In genomic region chr4:115830491-115830890, GRCm38 (mm10) we compare ENCODE assay signal across 18 mouse cellular contexts. TPM values are rescaled to one million over a fixed set of nuclear protein-coding genes. Genes with fewer than 3 reads are reported as not detected.
DNase-seq lines count a peak whose midpoint lies in the region; ATAC-seq and TF ChIP-seq lines count a peak whose summit lies in the region.
"Had no signal": no experiment of that assay in that cellular context is flagged by ENCODE, and none has a peak within 500 bp of the region (broad histone marks: within the 10 kb centered on the region; RNA-seq: fewer than 3 reads in every experiment).

No protein-coding gene starts in this region.

- DNase-seq in heart, adult 8-10 months (ENCODE audit: low spot score): peak; percentile 44
- peak; percentile 17 for DNase-seq in liver, adult 2 months (ENCODE audit: extremely low read depth, low read depth, low spot score)
- no peak for DNase-seq in liver
- no peak for DNase-seq in urinary bladder, adult 2 months (ENCODE audit: low spot score)
- no peak for DNase-seq in thymus, postnatal 14 days
- DNase-seq: cerebellum, adult 9-10 months; embryo, embryonic 11 days; gastrocnemius, postnatal 25 days; right cerebral cortex, postnatal 4 days had no signal

- TF ChIP-seq CTCF in liver, adult 2 months (IDR thresholded peaks at IDR 0.05; ENCODE audit: low read depth, low read length): 0 out of 2 replicates have a peak, but pooled peaks have one; percentile 6

- no peak overlapping the region for H3K27ac ChIP-seq in heart, embryonic 12.5 days (ENCODE audit: poor library complexity, severe bottlenecking)
- peak overlapping the region; percentile 23 for H3K27ac ChIP-seq in liver, adult 2 months (replicated peaks; ENCODE audit: insufficient read depth, low read depth, low read length)
- H3K27ac ChIP-seq in brown adipose tissue, adult 24 weeks (replicated peaks; ENCODE audit: low read depth, low read length): peak overlapping the region; percentile 42
- H3K27ac ChIP-seq in liver, embryonic 16.5 days (ENCODE audit: low read length): peak overlapping the region; percentile 33; the same call in 1 of the 2 replicates
- H3K27ac ChIP-seq: hindbrain, embryonic 12.5 days; kidney, postnatal 0 days; midbrain, embryonic 10.5 days had no signal

- H3K9me3 ChIP-seq in heart, embryonic 12.5 days (replicated peaks): no peaks in the 10 kb centered on the region
- H3K9me3 ChIP-seq in liver, embryonic 16.5 days (replicated peaks; ENCODE audit: control insufficient read depth, low read length): no peaks in the 10 kb centered on the region
- H3K9me3 ChIP-seq: hindbrain, embryonic 12.5 days; midbrain, embryonic 10.5 days had no signal

- H3K79me2 ChIP-seq in liver, adult 2 months (ENCODE audit: control insufficient read depth, insufficient read depth, low read length): peaks cover 4% of the 10 kb centered on the region; the same call in 1 of the 2 replicates

- ATAC-seq in heart, embryonic 12.5 days (ENCODE audit: insufficient number of reproducible peaks, low FRiP score): no peak
- ATAC-seq in liver, embryonic 16.5 days (ENCODE audit: low read depth): no peak
- ATAC-seq: forebrain, embryonic 16.5 days had no signal

- H3K4me2 ChIP-seq in heart, embryonic 12.5 days: no peak overlapping the region
- no peak overlapping the region for H3K4me2 ChIP-seq in liver, embryonic 16.5 days (ENCODE audit: low read depth, low read length)
- H3K4me2 ChIP-seq: hindbrain, embryonic 12.5 days had no signal

- peaks cover 31% of the 10 kb centered on the region for H3K4me1 ChIP-seq in heart, embryonic 12.5 days (replicated peaks)
- peaks cover 13% of the 10 kb centered on the region for H3K4me1 ChIP-seq in liver, adult 2 months (ENCODE audit: control insufficient read depth, insufficient read depth, low read length)
- peaks cover 10% of the 10 kb centered on the region; the same call in 1 of the 2 replicates for H3K4me1 ChIP-seq in brown adipose tissue, adult 24 weeks (ENCODE audit: control insufficient read depth, insufficient read depth, insufficient read length, low read length)
- H3K4me1 ChIP-seq in liver, embryonic 16.5 days (ENCODE audit: control insufficient read depth, low read depth, low read length): peaks cover 40% of the 10 kb centered on the region

- no peak overlapping the region for H3K4me3 ChIP-seq in heart, embryonic 12.5 days
- H3K4me3 ChIP-seq in liver, adult 2 months (ENCODE audit: insufficient read depth, low read depth, low read length): no peak overlapping the region
- H3K4me3 ChIP-seq in brown adipose tissue, adult 24 weeks (ENCODE audit: insufficient read depth, low read depth, low read length): no peak overlapping the region
- H3K4me3 ChIP-seq in liver, embryonic 16.5 days (ENCODE audit: low read depth, low read length): no peak overlapping the region
- H3K4me3 ChIP-seq: hindbrain, embryonic 12.5 days; midbrain, embryonic 10.5 days had no signal

- H3K27me3 ChIP-seq in heart, embryonic 12.5 days (replicated peaks): no peaks in the 10 kb centered on the region
- H3K27me3 ChIP-seq in liver, adult 2 months (ENCODE audit: control insufficient read depth, insufficient read depth, low read length): no peaks in the 10 kb centered on the region
- H3K27me3 ChIP-seq in liver, embryonic 16.5 days (ENCODE audit: control insufficient read depth, insufficient read depth, low read depth, low read length): no peaks in the 10 kb centered on the region

- 51% methylated on average over 5 of the region's 5 CpGs for WGBS in heart, embryonic 12.5 days
- WGBS in liver, adult 2 months: 66% methylated on average over 5 of the region's 5 CpGs
- 38% methylated on average over 5 of the region's 5 CpGs for WGBS in liver, embryonic 16.5 days (ENCODE audit: insufficient replicate concordance)

- no peak overlapping the region for H3K9ac ChIP-seq in heart, embryonic 12.5 days
- H3K9ac ChIP-seq in liver, adult 2 months (ENCODE audit: low read depth, low read length): no peak overlapping the region
- no peak overlapping the region for H3K9ac ChIP-seq in liver, embryonic 16.5 days (ENCODE audit: low read depth, low read length)
- H3K9ac ChIP-seq: hindbrain, embryonic 12.5 days had no signal

- TF ChIP-seq POLR2A in liver, adult 2 months (IDR thresholded peaks at IDR 0.05; ENCODE audit: extremely low read depth, insufficient read depth, low read length): no peak

- H3K36me3 ChIP-seq in heart, embryonic 12.5 days: peaks cover 43% of the 10 kb centered on the region
- H3K36me3 ChIP-seq in liver, adult 2 months (ENCODE audit: control insufficient read depth, insufficient read depth, low read length): peaks cover 19% of the 10 kb centered on the region; the same call in 1 of the 2 replicates
- H3K36me3 ChIP-seq in liver, embryonic 16.5 days (ENCODE audit: control insufficient read depth, insufficient read depth): peaks cover 15% of the 10 kb centered on the region
- H3K36me3 ChIP-seq: hindbrain, embryonic 12.5 days had no signal

RNA-seq across cellular contexts. Expression of gene Mob3c, which starts 2.6 kb away (rescaled TPM):
- total RNA-seq in heart, adult 8-10 months (2022): 1 to 10 TPM; 3.2 to 4.1 (median 3.4) TPM
- polyA plus RNA-seq in heart, embryonic 12.5 days (2016; fragmentation: Nextera tagmentation; extraction: Ambion mirVana): 6.7 TPM in 2 replicates
- 8.4 and 12.5 TPM in 2 replicates for total RNA-seq in liver, adult 2 months (2014; rRNA removed)
- 22.6 and 24.4 TPM in 2 replicates for polyA plus RNA-seq in liver, adult 2 months (2012; rRNA removed)
- polyA plus RNA-seq in brown adipose tissue, adult 24 weeks (2012; ENCODE audit: insufficient read depth, insufficient read length, missing spikeins): 3.8 and 5.9 TPM in 2 replicates
- 7.8 and 10.2 TPM in 2 replicates for polyA plus RNA-seq in liver, embryonic 16.5 days (2015; fragmentation: Nextera tagmentation; extraction: Ambion mirVana)
- 10.3 and 19.3 TPM in 2 replicates for polyA plus RNA-seq in urinary bladder, adult 2 months (2012; rRNA removed)

RNA-seq across cellular contexts. Expression of gene Mknk1, which starts 8.5 kb away (rescaled TPM):
- total RNA-seq in heart, adult 8-10 months (2022): 10 to 100 TPM; 22.2 to 27.6 (median 25.6) TPM
- 20.1 and 21.6 TPM in 2 replicates for polyA plus RNA-seq in heart, embryonic 12.5 days (2016; fragmentation: Nextera tagmentation; extraction: Ambion mirVana)
- total RNA-seq in liver, adult 2 months (2014; rRNA removed): 11.3 and 14.0 TPM in 2 replicates
- polyA plus RNA-seq in liver, adult 2 months (2012; rRNA removed): 15.5 and 22.7 TPM in 2 replicates
- polyA plus RNA-seq in brown adipose tissue, adult 24 weeks (2012; ENCODE audit: insufficient read depth, insufficient read length, missing spikeins): 13.8 and 14.1 TPM in 2 replicates
- polyA plus RNA-seq in liver, embryonic 16.5 days (2015; fragmentation: Nextera tagmentation; extraction: Ambion mirVana): 30.7 and 30.9 TPM in 2 replicates
- polyA plus RNA-seq in urinary bladder, adult 2 months (2012; rRNA removed): 44.8 and 59.6 TPM in 2 replicates

RNA-seq across cellular contexts. Expression of gene Atpaf1, which starts 45.9 kb away (rescaled TPM):
- 100 to 1,000 TPM; 110 to 119 (median 113) TPM for total RNA-seq in heart, adult 8-10 months (2022)
- 69.9 and 73.5 TPM in 2 replicates for polyA plus RNA-seq in heart, embryonic 12.5 days (2016; fragmentation: Nextera tagmentation; extraction: Ambion mirVana)
- 13.4 and 16.5 TPM in 2 replicates for total RNA-seq in liver, adult 2 months (2014; rRNA removed)
- 23.4 and 25.4 TPM in 2 replicates for polyA plus RNA-seq in liver, adult 2 months (2012; rRNA removed)
- 48.5 and 53.5 TPM in 2 replicates for polyA plus RNA-seq in brown adipose tissue, adult 24 weeks (2012; ENCODE audit: insufficient read depth, insufficient read length, missing spikeins)
- 11.6 and 12.7 TPM in 2 replicates for polyA plus RNA-seq in liver, embryonic 16.5 days (2015; fragmentation: Nextera tagmentation; extraction: Ambion mirVana)
- polyA plus RNA-seq in urinary bladder, adult 2 months (2012; rRNA removed): 18.1 and 19.0 TPM in 2 replicates

RNA-seq across cellular contexts. Expression of gene Tex38, which starts 49.7 kb away (rescaled TPM):
- 1 to 10 TPM in 3 of 4 experiments, under 1 TPM in 1; 0.47 to 2.5 (median 1.4) TPM for total RNA-seq in heart, adult 8-10 months (2022)
- polyA plus RNA-seq in heart, embryonic 12.5 days (2016; fragmentation: Nextera tagmentation; extraction: Ambion mirVana): 0.22 and 0.24 TPM in 2 replicates
- total RNA-seq in liver, adult 2 months (2014; rRNA removed): not detected in 2 replicates
- polyA plus RNA-seq in liver, adult 2 months (2012; rRNA removed): 0.23 TPM in 1 of 2 replicates, not detected in the other
- polyA plus RNA-seq in brown adipose tissue, adult 24 weeks (2012; ENCODE audit: insufficient read depth, insufficient read length, missing spikeins): not detected in 2 replicates
- polyA plus RNA-seq in liver, embryonic 16.5 days (2015; fragmentation: Nextera tagmentation; extraction: Ambion mirVana): 0.12 TPM in 1 of 2 replicates, not detected in the other
- polyA plus RNA-seq in urinary bladder, adult 2 months (2012; rRNA removed): 0.32 and 0.34 TPM in 2 replicates
- total RNA-seq: MEL had no signal
- polyA plus RNA-seq: hindbrain, embryonic 12.5 days had no signal

RNA-seq across cellular contexts. Expression of gene Kncn, which starts 53.7 kb away (rescaled TPM):
- total RNA-seq in heart, adult 8-10 months (2022): not detected
- polyA plus RNA-seq in heart, embryonic 12.5 days (2016; fragmentation: Nextera tagmentation; extraction: Ambion mirVana): not detected in 2 replicates
- total RNA-seq in liver, adult 2 months (2014; rRNA removed): not detected in 2 replicates
- polyA plus RNA-seq in liver, adult 2 months (2012; rRNA removed): not detected in 2 replicates
- polyA plus RNA-seq in brown adipose tissue, adult 24 weeks (2012; ENCODE audit: insufficient read depth, insufficient read length, missing spikeins): not detected in 2 replicates
- not detected in 2 replicates for polyA plus RNA-seq in liver, embryonic 16.5 days (2015; fragmentation: Nextera tagmentation; extraction: Ambion mirVana)
- polyA plus RNA-seq in urinary bladder, adult 2 months (2012; rRNA removed): 0.04 TPM in 1 of 2 replicates, not detected in the other
- total RNA-seq: gastrocnemius, postnatal 25 days; MEL had no signal
- polyA plus RNA-seq: hindbrain, embryonic 12.5 days; limb, embryonic 14.5 days had no signal

Comparison
In these comparisons a context has a peak if more than half of its experiments do, and no peak if none do; other contexts are left out.
1. DNase-seq: peak in heart, adult 8-10 months (single experiment) and liver, adult 2 months (single experiment); none in liver (single experiment), urinary bladder, adult 2 months (single experiment) and thymus, postnatal 14 days (single experiment).